Mouse (Mus musculus): ENCODE results near the gene Gnpnat1. TPM values are rescaled to one million over a fixed set of nuclear protein-coding genes. Genes with fewer than 3 reads are reported as not detected.

The Gnpnat1 gene
- polyA plus RNA-seq, 1 experiment, result 14.1 TPM

DNA sequence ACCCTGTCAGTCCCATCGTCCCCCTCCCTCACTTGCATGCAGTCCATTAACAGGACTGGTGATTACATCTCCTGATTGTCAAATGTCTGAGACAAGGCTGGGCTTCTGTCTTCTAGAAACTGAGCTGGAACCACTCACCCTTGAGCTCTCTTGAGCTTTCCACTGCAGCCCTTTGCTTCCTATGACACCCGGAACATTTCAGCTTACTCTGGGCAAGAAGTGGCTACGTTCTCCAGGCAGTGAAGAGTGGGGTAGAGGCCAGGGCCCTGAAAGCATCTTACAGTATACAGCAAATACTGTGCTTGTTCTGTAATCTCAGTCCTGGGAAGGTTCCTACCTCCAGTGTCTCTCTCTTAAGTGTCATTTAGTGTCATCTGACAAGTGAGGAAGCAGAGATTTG is 15.5 kb downstream of the Gnpnat1 start:
- WGBS, result 0% methylated on average over 3 of the region's 3 CpGs
- TF ChIP-seq POLR2A (IDR thresholded peaks at IDR 0.05; ENCODE audit: borderline replicate concordance, insufficient read depth, low read length) (no peak), CTCF (IDR thresholded peaks at IDR 0.05; ENCODE audit: borderline replicate concordance, insufficient read depth, low read depth, low read length) (no peak)
- H3K27me3 ChIP-seq (ENCODE audit: control insufficient read depth, insufficient read depth, low read length), result no peaks in the 10 kb centered on the region
- peak overlapping the region; percentile 100 for H3K4me3 ChIP-seq (replicated peaks; ENCODE audit: insufficient read depth, low read depth, low read length)
- peak overlapping the region; percentile 92 for H3K27ac ChIP-seq (ENCODE audit: insufficient read depth, low read length)
- no peak for DNase-seq
- no peaks in the 10 kb centered on the region; the same call in 1 of the 2 replicates for H3K4me1 ChIP-seq (ENCODE audit: control insufficient read depth, insufficient read depth, low read length)

DNA sequence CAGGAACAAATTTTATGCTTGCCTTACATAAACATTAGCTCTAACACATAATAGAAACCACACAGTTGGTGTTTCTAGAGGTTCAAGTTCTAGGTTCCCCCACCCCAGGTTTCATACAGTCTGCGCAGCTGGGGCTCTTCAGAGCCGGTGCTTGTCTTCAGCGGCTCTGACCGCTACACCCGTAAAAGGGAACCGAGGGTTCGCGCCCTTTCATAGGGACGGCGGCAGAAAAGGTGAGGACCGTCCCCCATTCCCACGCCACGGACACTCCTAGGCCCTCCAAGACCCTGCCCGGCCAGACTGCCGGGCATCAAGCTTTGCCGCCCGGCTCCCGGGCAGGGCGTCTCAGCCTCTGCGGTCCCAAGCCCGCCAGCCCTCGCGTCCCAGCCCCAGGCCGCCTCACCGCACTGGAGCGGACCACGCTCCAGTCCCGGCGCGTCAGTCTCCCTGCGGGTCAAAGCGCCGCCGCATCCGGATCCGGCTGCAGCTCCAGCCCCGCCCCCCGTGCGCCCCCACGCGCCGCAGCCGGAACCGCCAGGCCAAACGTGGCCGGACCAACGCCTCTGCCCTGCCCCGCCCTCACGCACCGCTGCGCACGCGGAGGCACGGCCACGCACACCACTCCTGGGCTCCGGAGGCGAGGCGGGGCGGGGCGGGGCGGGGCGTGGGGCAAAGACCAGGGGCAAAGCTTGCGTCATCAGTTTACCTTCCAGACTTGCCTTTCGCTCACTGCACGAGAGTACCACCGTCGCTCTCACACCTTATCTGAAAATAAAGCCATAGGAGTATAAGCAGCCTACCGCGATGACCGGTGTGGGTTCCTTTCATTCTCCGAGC is 16.1 kb downstream of the Gnpnat1 start:
- H3K4me1 ChIP-seq (ENCODE audit: control insufficient read depth, insufficient read depth, low read length), result no peaks in the 10 kb centered on the region; the same call in 1 of the 2 replicates
- TF ChIP-seq CTCF (IDR thresholded peaks at IDR 0.05; ENCODE audit: borderline replicate concordance, insufficient read depth, low read depth, low read length), result no peak
- TF ChIP-seq POLR2A (IDR thresholded peaks at IDR 0.05; ENCODE audit: borderline replicate concordance, insufficient read depth, low read length), result peak; percentile 75; the same call in 1 of the 2 replicates
- peak overlapping the region; percentile 92 for H3K27ac ChIP-seq (ENCODE audit: insufficient read depth, low read length)
- DNase-seq, result peak; percentile 95 to 97
- H3K4me3 ChIP-seq (replicated peaks; ENCODE audit: insufficient read depth, low read depth, low read length), result peak overlapping the region; percentile 100
- no peaks in the 10 kb centered on the region for H3K27me3 ChIP-seq (ENCODE audit: control insufficient read depth, insufficient read depth, low read length)
- under 1% methylated on average over 71 of the region's 71 CpGs for WGBS

DNA sequence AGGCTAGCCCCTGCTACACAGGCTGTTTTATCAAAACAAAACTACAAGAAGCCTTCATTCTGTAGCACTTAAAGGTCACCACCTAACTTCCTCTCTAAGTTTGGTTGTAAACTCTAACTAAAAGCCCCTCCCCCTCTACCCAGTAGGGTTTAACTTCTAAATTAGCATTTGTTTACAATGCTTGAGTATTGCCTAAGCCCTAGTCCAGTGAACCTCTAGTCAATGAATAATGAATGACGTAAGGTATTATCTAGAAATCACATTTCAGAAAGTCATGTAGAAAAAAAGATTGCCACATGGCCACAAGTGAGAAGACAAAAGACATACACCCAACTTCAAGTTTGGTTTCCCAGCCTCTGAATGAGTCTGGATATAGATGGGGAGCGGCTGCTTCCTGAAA is 17.2 kb downstream of the Gnpnat1 start:
- no peak overlapping the region for H3K4me3 ChIP-seq (replicated peaks; ENCODE audit: insufficient read depth, low read depth, low read length)
- H3K4me1 ChIP-seq (ENCODE audit: control insufficient read depth, insufficient read depth, low read length), result no peaks in the 10 kb centered on the region; the same call in 1 of the 2 replicates
- TF ChIP-seq CTCF (IDR thresholded peaks at IDR 0.05; ENCODE audit: borderline replicate concordance, insufficient read depth, low read depth, low read length), result no peak
- no peak for TF ChIP-seq POLR2A (IDR thresholded peaks at IDR 0.05; ENCODE audit: borderline replicate concordance, insufficient read depth, low read length)
- DNase-seq, result no peak
- no peak overlapping the region for H3K27ac ChIP-seq (ENCODE audit: insufficient read depth, low read length)
- 31% methylated on average over 2 of the region's 2 CpGs for WGBS
- H3K27me3 ChIP-seq (ENCODE audit: control insufficient read depth, insufficient read depth, low read length), result no peaks in the 10 kb centered on the region

DNA sequence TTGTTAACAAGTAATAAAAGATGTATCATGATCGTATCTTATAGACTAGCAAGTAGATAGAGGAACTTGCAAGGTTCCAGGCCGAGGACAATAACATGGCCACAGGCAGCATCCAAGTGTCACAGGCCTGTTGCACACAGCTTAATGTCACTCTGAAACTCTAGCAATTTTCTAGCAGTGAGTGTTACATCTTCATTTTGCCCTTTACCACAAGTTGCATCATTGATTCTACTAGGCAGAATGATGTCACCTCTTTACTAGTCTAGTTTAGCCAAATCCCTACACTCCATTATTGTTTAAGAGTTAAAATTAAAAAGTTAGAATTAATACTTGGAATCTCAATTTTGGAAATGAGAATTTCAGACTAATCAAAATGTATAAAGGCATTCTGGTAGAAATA is 19.1 kb downstream of the Gnpnat1 start:
- no peak for DNase-seq
- Histone ChIP-seq H3K27me3 (ENCODE audit: control insufficient read depth, insufficient read depth, low read length) (no peaks in the 10 kb centered on the region), H3K27ac (ENCODE audit: insufficient read depth, low read length) (no peak overlapping the region), H3K4me3 (replicated peaks; ENCODE audit: insufficient read depth, low read depth, low read length) (no peak overlapping the region), H3K4me1 (ENCODE audit: control insufficient read depth, insufficient read depth, low read length) (no peaks in the 10 kb centered on the region; the same call in 1 of the 2 replicates)
- TF ChIP-seq CTCF (IDR thresholded peaks at IDR 0.05; ENCODE audit: borderline replicate concordance, insufficient read depth, low read depth, low read length) (no peak), POLR2A (IDR thresholded peaks at IDR 0.05; ENCODE audit: borderline replicate concordance, insufficient read depth, low read length) (no peak)
- WGBS, result 91% methylated on average over 2 of the region's 2 CpGs

DNA sequence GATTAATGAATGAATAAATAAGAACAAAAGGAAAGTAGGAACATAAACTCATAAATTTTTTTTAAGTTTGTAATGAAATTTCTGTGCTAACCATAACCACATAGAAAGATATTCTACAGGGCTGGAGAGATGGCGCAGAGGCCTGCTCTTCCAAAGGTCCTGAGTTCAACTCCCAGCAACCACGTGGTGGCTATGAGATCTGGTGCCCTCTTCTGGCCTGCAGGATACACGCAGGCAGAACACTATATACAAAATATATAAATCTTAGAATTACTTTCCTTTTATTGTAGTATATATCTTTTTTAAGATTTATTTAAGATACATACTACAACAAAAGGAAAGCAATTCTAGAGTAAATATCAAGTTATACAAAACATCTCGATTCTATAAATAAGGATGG is 21.8 kb downstream of the Gnpnat1 start:
- H3K4me1 ChIP-seq (ENCODE audit: control insufficient read depth, insufficient read depth, low read length), result no peaks in the 10 kb centered on the region; the same call in 1 of the 2 replicates
- no peaks in the 10 kb centered on the region for H3K27me3 ChIP-seq (ENCODE audit: control insufficient read depth, insufficient read depth, low read length)
- H3K27ac ChIP-seq (ENCODE audit: insufficient read depth, low read length), result no peak overlapping the region
- H3K4me3 ChIP-seq (replicated peaks; ENCODE audit: insufficient read depth, low read depth, low read length), result no peak overlapping the region
- 79% methylated on average over 4 of the region's 4 CpGs for WGBS
- TF ChIP-seq POLR2A (IDR thresholded peaks at IDR 0.05; ENCODE audit: borderline replicate concordance, insufficient read depth, low read length) (no peak), CTCF (IDR thresholded peaks at IDR 0.05; ENCODE audit: borderline replicate concordance, insufficient read depth, low read depth, low read length) (peak; percentile 22; the same call in 1 of the 2 replicates)
- no peak for DNase-seq

DNA sequence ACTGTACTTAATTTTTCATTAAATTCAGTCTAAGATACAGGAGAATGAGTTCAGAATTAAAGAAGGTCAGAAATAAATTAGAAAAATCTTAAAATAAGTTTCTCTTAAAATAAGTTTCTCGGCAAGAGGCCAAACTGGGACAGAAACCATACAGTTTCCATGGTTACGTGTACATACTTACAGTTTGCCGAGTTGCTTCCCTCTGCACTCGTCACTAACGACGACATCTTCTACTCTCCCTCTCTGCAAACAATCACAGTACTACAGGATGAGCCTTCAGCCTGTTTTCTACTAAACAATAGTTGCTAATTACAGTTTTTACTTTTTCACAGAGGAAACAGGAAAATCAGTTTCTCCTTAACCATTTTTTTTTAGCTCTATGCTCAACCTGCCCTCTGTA is 24.0 kb downstream of the Gnpnat1 start:
- H3K4me3 ChIP-seq (replicated peaks; ENCODE audit: insufficient read depth, low read depth, low read length), result no peak overlapping the region
- H3K27ac ChIP-seq (ENCODE audit: insufficient read depth, low read length), result no peak overlapping the region
- no peak for DNase-seq
- WGBS, result 68% methylated on average over 6 of the region's 6 CpGs
- H3K27me3 ChIP-seq (ENCODE audit: control insufficient read depth, insufficient read depth, low read length), result no peaks in the 10 kb centered on the region
- TF ChIP-seq POLR2A (IDR thresholded peaks at IDR 0.05; ENCODE audit: borderline replicate concordance, insufficient read depth, low read length), result no peak
- no peak for TF ChIP-seq CTCF (IDR thresholded peaks at IDR 0.05; ENCODE audit: borderline replicate concordance, insufficient read depth, low read depth, low read length)
- no peaks in the 10 kb centered on the region for H3K4me1 ChIP-seq (ENCODE audit: control insufficient read depth, insufficient read depth, low read length)

DNA sequence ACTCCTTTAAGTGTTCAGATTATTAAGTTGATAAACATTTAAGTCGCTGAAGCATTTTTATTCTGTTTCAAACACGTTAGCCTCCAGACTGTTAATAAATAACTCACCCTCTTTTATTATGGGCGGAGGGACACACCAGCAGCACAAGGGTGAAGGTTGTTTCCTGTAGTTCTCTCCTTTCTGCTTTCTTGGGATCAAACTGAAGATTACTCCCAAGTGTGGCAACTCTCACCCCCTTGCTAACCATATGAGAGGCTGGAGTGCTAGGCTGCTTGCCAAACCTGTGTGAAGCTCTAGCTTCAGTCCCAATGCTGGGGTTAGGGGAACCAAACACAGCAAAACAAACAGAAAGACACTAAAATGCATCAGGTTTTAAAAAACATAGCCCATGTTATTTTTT is 25.9 kb downstream of the Gnpnat1 start:
- Histone ChIP-seq H3K4me3 (replicated peaks; ENCODE audit: insufficient read depth, low read depth, low read length) (no peak overlapping the region), H3K4me1 (ENCODE audit: control insufficient read depth, insufficient read depth, low read length) (no peaks in the 10 kb centered on the region), H3K27me3 (ENCODE audit: control insufficient read depth, insufficient read depth, low read length) (no peaks in the 10 kb centered on the region), H3K27ac (ENCODE audit: insufficient read depth, low read length) (no peak overlapping the region)
- no peak for DNase-seq
- no peak for TF ChIP-seq CTCF (IDR thresholded peaks at IDR 0.05; ENCODE audit: borderline replicate concordance, insufficient read depth, low read depth, low read length)
- no peak for TF ChIP-seq POLR2A (IDR thresholded peaks at IDR 0.05; ENCODE audit: borderline replicate concordance, insufficient read depth, low read length)
- WGBS, result 92% methylated on average over 3 of the region's 3 CpGs

DNA sequence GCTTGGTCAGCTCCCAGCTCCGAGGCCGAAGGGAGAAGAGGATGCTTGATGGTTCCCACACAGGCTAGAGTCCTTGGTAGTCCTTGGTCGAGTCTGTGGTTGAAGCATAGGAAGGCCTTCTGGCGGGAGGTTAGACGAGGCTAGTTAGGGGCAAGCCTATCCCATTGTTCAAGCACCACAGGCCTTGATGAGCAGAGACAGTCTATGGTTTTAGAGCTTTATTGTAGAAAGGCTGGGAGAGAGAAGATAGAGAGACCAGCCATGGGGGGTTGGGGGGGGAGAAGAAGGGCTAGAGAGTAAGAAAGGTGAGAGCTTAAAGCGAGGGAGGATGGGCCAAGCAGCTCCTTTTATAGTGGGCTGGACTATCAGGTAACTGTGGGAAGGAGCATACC is 39.5 kb downstream of the Gnpnat1 start:
- DNase-seq, result no peak
- TF ChIP-seq CTCF (IDR thresholded peaks at IDR 0.05; ENCODE audit: borderline replicate concordance, insufficient read depth, low read depth, low read length) (no peak), POLR2A (IDR thresholded peaks at IDR 0.05; ENCODE audit: borderline replicate concordance, insufficient read depth, low read length) (no peak)
- 0 out of 2 replicates have a peak overlapping the region, but pooled peaks have one; percentile 4 for H3K27ac ChIP-seq (ENCODE audit: insufficient read depth, low read length)
- no peaks in the 10 kb centered on the region; the same call in 1 of the 2 replicates for H3K4me1 ChIP-seq (ENCODE audit: control insufficient read depth, insufficient read depth, low read length)
- H3K27me3 ChIP-seq (ENCODE audit: control insufficient read depth, insufficient read depth, low read length), result no peaks in the 10 kb centered on the region
- 26% methylated on average over 6 of the region's 6 CpGs for WGBS
- H3K4me3 ChIP-seq (replicated peaks; ENCODE audit: insufficient read depth, low read depth, low read length), result no peak overlapping the region
